Mouse (Mus musculus) activated CD4-positive, CD25-positive, alpha-beta regulatory T cell, adult 4 months (primary cell): Measurements from ENCODE around the gene Rel. TPM values are rescaled to one million over a fixed set of nuclear protein-coding genes. Genes with fewer than 3 reads are reported as not detected.

ENCODE experiments used
- ATAC-seq: one replicate; pipeline ENCODE4 v1.8.0; 2017
- polyA plus RNA-seq, 2 experiments: library from polyadenylated mRNA; unstranded; fragments of 100-300 nt; shearing (Covaris generic); gene quantifications; one replicate each; pipeline ENCODE4 v1.2.1; 2017

The Rel gene
- polyA plus RNA-seq, 2 experiments from 2014 or later: 19.5 to 23.8 TPM

- ATAC-seq: no peak
Observed at GRCm38 (mm10) chr11:23741386-23741785, 29.4 kb downstream of the Rel start.

- ATAC-seq: no peak
Observed at GRCm38 (mm10) chr11:23740895-23741294, 29.9 kb downstream of the Rel start.

GRCm38 (mm10) chr11:23735820-23736470, 34.8 kb downstream of the Rel start:
- no peak for ATAC-seq

DNA sequence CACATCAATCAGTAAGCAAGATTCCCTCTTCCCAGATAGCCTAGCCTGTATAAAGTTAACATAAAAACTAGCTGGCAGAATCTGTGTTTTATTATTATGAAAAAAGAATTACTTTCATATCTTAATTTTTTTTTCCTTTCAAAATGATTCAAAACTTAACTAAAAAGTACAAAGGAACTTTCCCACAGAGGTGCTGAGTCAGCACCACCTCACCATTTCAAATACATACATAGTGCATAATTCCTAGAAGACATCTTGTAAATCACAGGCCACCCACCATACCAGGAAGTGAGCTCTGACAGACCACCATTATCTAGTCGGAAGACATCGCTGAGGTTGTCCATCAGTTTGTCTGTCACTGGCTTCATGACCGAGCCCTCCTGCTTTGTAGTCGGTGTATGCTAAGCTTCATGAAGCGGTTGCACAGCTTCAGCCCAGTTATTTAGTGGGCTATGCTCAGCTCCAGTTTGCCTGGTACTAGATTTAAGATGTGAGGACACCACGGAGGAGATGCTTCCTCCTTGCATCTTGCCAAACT, 36.0 kb downstream of the Rel start:
- ATAC-seq: no peak

DNA sequence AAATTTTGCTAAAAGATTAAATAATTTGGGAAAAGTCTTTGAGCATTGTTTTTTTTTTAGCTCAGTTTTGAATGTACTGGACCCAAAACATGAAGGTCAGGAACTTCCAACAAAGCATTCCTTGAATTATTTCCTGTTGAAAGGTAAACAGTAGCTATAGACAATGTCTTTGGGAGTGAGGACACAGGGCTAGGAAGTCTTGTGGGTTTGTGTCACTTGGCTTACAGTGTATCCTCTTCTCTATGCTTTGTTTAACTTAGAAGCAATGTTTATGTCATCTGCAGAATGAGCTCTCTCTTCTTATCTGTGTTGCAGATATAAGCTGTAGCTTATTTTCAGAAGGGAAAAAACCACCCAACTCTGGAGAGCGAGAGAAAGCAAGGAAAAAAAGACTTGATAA, 37.9 kb downstream of the Rel start:
- no peak for ATAC-seq

GRCm38 (mm10) chr11:23730120-23730519, 40.6 kb downstream of the Rel start:
- ATAC-seq: no peak

GRCm38 (mm10) chr11:23728186-23728585, 42.6 kb downstream of the Rel start:
- ATAC-seq: no peak

- no peak for ATAC-seq
Observed at GRCm38 (mm10) chr11:23726441-23726840, 44.3 kb downstream of the Rel start.

- no peak for ATAC-seq
Observed at GRCm38 (mm10) chr11:23725850-23726249, 44.9 kb downstream of the Rel start.

DNA sequence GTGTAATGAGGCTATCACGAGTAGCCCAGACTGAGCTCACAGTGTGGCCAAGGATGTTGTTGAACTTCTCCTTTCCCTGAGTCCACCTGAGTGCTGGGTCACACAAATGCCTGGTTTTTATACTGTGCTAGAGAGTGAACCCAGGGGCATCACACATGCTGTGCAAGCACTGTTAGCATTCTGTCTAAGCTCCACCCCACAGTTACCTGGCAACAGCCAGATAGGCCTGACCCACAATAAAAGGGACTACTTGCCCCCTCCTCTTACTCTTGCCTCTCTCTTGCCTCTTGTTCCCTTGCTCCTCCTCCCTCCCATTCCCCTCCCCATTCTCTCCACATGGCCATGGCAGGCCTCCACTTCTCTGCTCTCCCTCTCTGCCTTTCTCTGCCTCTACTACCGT, 48.4 kb downstream of the Rel start:
- no peak for ATAC-seq

- ATAC-seq: no peak
Observed at GRCm38 (mm10) chr11:23719825-23720224, 50.9 kb downstream of the Rel start.

- no peak for ATAC-seq
Observed at GRCm38 (mm10) chr11:23718856-23719255, 51.9 kb downstream of the Rel start.

- ATAC-seq: no peak
Observed at GRCm38 (mm10) chr11:23712299-23712698, 58.5 kb downstream of the Rel start.

DNA sequence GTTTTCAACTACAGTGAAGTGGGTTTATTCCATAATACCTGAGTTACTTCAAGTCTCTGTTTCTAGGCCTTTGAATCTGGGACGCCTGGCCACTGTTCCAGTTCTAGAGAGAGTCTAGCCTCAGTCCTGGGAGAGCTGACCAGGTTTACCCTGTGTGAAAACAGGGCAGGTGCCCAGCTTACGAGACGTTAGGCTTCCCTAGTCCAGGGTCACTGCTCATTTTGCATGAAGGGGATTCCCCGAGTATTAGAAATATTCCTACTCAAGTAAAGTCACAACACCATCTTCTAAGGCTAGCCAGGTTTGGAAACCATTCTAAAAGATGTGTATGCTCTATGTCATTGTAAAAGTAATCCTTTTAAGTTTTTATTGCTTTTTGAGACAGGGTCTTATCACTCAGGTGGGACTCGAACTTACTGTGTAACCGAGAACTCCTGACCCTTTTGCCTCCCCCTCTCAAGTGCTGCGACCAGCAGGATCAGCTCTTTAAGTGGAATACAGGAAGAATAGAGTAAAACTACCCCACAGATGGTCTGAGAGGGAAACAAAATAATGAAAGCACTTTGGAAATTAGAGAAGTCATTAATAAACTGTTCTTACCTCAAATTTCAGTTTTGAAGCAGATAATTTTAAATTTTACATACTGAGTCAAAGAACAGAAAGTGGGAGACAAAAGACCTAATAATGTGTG, 66.0 kb downstream of the Rel start:
- ATAC-seq: no peak

GRCm38 (mm10) chr11:23701831-23702230, 68.9 kb downstream of the Rel start:
- ATAC-seq: no peak

GRCm38 (mm10) chr11:23699414-23700095, 71.2 kb downstream of the Rel start:
- peak; percentile 91 for ATAC-seq

DNA sequence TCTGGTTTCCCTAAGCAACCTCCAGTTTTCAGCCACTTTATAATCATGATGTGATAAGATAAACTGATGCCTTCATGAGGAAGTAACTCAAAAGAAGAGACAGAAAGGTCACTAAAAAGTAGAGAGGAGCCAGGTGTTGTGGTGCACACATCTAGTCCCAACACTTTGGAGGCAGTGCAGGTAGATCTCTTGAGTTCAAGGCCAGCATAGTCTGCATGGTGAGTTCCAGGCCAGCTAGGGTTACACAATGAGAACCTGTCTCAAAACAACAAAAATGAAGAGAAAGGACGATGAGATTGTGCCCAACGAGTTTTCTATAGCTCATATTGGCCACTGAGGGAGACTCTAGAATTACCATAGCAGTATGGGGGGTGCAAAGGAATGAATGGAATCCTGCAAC, 72.2 kb downstream of the Rel start:
- no peak for ATAC-seq

GRCm38 (mm10) chr11:23695847-23696246, 74.9 kb downstream of the Rel start:
- no peak for ATAC-seq

DNA sequence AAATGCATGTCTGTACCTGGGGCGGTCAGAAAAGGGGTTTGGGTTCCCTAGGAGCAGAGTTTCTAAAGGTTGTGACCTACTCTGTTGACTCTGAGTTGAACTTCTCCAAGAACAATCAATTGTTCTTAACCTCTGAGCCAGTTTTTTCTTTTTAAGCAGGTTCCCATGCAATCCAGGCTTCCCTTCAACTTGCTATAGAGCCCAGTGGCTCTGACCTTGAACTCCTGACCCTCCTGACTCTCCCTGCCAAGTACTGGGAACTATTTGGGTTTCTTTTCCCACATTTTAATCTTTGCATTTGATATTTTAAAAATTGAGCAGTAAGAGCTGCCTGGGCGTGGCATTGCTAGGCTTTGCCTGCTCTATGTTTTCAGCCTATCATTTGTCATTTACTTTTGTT, 77.5 kb downstream of the Rel start:
- no peak for ATAC-seq

DNA sequence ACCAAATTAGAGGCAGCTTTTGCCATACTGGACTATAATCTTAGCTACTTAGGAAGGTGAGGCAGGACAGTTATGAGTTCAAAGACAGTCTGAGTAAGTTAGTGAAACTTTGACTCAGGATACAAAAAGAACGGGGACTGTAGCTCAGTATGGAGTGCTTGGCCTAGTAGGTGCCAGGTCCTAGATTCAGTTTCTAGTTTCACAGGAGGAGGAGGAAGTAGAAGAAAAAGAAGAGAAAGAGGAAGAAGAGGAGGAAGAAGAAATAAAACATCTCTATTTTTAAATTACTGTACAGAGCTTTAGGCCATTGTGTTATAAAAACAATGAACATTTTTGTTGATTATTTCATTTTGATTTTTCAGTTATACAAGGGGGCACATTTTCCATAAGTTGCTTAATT, 82.7 kb downstream of the Rel start:
- no peak for ATAC-seq
